Mouse (Mus musculus): ENCODE measurements at regions not wholly inside any gene's neighbourhood (a gene's known extent, or its start where the extent isn't known, plus 50 kb on each side); places are given as distances from the start of the nearest gene placed in this dataset.

DNA sequence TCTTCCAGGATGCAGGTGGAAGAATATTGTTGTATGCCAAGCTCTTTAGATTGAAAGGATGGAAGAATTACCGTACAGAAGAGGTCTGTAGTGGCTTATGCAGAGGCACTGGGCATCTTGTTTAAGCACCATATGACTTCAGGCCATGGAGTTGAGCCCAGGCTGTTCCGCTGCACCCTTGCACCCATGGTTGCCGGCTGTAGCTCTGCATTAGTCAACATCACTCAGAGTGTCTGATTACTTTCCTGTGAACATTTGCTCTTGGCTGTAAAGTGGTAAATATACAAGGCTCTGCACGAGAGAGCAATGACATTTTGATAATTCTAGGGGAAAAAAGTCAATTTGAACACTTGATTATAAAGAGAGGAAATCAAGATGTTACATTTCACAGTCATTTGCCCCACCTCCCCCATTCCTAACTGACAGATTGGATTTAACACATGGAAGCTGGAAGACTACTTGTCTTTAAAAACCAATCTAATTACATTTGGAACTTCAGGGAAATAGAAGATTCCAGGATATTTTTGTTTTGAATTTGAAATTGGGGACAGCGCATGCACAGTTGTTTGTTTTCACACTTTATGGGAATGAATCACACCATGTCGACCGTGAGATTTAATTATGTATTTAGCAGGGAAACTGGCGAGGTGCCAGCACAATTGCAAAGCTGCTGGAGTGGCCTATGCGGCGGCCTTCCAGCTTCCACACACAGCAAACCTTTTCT, 232.9 kb upstream of the Rorb start:
- TF ChIP-seq CTCF (conservative IDR thresholded peaks at IDR 0.05; ENCODE audit: low read length): no peak
- TF ChIP-seq POU5F1 (IDR thresholded peaks at IDR 0.05; ENCODE audit: borderline replicate concordance, low read length): no peak
- TF ChIP-seq NANOG (IDR thresholded peaks at IDR 0.05; ENCODE audit: borderline replicate concordance, low read length): no peak
